Mouse (Mus musculus): ENCODE results near the gene Cfap77.
"Not testable (repeated sequence)": the region's sequence is repeated elsewhere in the genome, so short reads cannot be mapped to it uniquely, and the experiment has no call there.

Gene Cfap77

GRCm38 (mm10) chr2:29054991-29055390 lies at the start of gene Cfap77:
Gene Cfap77 (minus strand): TSS chr2:29055066.
- peak; percentile 70 for DNase-seq

GRCm38 (mm10) chr2:29102416-29103377 lies 47.8 kb upstream of the Cfap77 start:
- DNase-seq: not testable (repeated sequence)

- no peak for DNase-seq
These were observed 46.1 kb upstream of the Cfap77 start for GRCm38 (mm10) chr2:29100822-29101534.

DNA sequence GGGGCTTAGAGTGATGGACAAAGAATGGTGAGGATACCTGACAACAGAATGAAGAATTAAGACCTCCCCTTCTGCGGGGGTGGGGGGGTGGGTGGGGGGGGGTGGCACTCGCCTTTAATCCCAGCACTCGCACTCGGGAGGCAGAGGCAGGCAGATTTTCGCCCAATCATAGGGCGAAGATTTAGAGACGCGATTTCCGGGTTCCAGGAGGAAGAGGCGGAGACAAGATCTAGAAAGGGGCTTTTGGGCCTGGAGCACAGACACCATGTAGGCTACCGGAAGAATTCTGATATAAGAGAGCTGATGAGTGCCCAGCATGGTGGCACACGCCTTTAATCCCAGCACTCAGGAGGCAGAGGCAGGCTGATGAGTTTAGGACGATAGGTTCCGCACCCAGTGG lies 44.8 kb upstream of the Cfap77 start:
- DNase-seq: no peak

- DNase-seq: no peak
These were observed 43.9 kb upstream of the Cfap77 start for GRCm38 (mm10) chr2:29098786-29099185.

DNA sequence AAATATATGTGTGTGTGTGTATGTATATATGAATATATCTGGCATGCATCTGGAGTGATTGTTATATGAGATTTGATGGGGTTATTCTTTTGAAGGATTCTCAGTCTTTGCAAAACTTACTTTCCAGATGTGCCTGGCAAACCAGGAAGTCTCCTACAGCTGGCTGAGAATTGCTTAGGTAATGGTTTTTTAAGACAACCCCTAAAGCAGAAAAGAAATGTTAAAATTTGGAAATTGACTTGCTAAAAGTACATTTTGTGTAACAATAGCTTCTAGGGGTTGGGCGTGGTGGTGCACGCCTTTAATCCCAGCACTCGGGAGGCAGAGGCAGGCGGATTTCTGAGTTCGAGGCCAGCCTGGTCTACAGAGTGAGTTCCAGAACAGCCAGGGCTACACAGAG lies 43.1 kb upstream of the Cfap77 start:
- DNase-seq: not testable (repeated sequence)

DNA sequence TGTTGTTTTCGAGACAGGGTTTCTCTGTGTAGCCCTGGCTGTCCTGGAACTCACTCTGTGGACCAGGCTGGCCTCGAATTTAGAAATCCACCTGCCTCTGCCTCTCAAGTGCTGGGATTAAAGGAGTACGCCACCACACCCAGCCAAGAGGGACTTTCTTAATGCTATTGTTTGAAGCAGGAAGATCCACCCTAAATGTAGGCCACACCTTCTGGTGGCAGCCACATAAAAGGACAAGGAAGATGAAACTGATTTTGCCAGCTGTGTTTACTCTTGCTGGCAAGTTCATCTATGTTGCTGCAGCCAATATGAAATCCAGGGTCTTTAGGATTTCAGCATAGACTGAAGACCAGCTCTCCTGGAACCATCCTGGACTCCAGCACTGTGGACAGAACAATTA lies 42.6 kb upstream of the Cfap77 start:
- no peak for DNase-seq

GRCm38 (mm10) chr2:29096751-29097150 lies 41.9 kb upstream of the Cfap77 start:
- no peak for DNase-seq

DNA sequence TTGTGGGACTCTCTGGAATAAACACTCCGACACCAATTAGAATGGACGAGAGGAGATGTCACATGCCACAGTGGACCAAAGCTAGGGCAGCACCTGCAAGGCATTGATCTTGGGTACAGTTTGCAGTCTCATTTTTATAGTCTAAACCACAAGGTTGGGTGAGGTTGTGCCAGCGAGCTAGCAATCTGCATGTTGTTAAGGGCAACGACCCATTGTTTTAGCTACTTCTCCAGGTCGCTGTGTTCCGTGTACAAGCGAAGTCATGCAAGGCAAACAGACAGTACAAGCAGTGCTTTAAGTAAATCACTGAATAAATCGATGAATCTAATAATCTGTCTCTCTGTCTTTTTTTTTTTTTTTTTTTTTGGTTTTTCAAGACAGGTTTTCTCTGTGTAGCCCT lies 40.8 kb upstream of the Cfap77 start:
- DNase-seq: no peak

GRCm38 (mm10) chr2:29089276-29089675 lies 34.4 kb upstream of the Cfap77 start:
- not testable (repeated sequence) for DNase-seq

DNA sequence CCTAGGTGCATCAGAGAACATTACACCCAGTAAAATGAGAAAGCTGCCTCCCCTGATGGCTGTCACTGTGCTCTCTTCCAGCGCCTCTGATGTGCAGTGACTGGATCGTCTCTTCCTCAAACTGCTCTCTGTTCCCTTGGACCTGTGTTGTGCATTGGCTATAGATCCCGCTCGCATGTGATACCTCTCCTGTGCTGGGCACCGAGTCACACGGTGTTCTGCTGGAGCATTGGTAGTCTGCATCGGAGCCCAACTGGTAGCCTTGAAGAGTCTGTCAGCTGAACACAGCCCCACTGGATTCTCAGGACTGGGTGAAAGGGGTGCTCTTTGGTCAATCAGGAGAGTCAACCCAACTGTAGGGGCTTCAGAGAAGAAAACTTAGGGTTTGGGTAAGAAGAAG lies 31.2 kb upstream of the Cfap77 start:
- DNase-seq: no peak

- peak; percentile 22 for DNase-seq
These were observed 27.1 kb upstream of the Cfap77 start for GRCm38 (mm10) chr2:29081965-29082364.

DNA sequence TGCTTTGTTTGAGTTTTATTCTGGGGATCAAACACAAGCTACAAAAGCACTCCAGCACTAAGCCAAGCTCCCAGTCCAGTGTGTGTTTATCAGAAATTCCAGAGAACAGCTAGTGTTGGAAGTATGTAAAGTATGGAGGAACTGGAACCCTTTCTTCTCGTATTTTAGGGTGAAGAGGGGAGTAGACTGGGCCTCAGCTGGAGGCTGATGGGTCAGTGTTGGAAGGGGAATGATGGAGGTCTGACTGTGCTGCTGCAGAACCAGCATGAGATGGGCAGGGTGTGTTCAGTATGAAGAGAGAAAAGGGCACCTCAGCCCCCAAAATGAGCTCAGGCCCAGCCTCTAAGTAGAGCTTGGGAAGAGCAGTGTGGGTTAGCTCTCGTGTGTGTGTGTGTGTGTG lies 21.4 kb upstream of the Cfap77 start:
- no peak for DNase-seq

- DNase-seq: no peak
These were observed 20.6 kb upstream of the Cfap77 start for GRCm38 (mm10) chr2:29075331-29076070.

GRCm38 (mm10) chr2:29074676-29075075 lies 19.8 kb upstream of the Cfap77 start:
- DNase-seq: no peak

DNA sequence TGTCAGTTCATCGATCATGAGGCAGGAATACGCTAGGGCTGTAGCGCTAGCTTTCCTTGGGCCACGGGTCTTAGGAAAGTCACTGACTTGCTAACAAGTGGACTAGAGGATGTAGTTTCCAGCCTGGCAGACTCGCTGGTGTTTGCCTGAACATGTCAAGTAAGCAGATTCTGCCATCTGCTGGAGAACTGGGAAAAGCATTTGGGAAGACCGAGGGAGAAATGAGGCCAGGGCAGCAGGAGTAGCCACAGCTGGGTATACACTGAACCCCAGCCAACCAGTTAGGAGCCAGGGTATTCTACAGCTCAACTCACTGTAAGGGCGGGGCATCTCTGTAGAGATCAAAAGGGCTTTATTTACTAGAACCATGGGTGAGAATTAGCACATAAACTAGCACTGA lies 11.5 kb upstream of the Cfap77 start:
- peak; percentile 34 for DNase-seq

DNA sequence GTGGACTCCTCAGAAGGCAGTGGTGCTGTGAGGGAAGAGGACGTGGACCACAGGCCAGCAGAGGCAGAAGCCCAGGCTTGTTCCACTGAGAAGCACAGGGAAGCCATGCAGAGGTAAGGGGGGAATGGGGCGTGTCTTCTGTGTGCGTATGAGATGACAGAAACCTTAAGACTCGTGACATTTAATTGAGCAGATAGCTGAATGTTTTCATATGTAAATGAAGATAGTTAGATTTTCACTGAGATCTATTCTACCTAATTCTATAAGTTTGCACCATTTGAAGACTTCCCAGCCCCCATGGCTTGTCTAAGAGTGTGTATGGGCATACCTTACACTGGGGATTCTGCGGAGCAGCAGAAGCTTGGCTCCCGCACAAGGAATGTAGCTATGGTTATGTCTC lies 10.9 kb upstream of the Cfap77 start:
- DNase-seq: no peak

DNA sequence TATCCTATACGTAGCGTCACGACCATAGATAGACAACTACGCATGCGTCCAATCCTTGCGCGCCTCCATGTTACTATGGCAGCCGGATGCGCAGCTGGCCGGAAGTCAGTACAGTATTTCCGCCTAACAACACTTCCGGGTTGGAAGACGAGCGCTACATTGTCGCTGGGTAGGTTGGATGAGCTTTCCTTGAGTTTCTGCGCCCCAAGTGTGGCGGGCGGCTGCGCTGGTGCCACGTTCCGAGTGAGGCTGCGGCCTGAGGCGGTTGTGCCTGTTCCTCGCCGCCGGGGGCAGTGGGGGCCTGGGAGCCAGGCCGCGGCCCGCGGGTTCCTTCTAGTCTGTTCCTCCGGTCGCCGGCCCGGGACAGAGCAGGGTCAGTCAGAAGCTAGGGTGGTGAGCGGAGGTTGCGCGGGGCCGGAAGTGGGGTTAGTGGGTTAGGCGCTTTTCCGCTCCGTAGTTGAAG lies 5.3 kb upstream of the Cfap77 start, which contains the start of gene Ttf1:
Gene Ttf1, plus strand, starts transcription at position 128 of the 463 bp plus-strand sequence.
- peak; percentile 93 for DNase-seq

- DNase-seq: no peak
These were observed 326 bp downstream of the Cfap77 start for GRCm38 (mm10) chr2:29054545-29054935.

- peak; percentile 64 for DNase-seq
These were observed 893 bp downstream of the Cfap77 start for GRCm38 (mm10) chr2:29053802-29054544.

DNA sequence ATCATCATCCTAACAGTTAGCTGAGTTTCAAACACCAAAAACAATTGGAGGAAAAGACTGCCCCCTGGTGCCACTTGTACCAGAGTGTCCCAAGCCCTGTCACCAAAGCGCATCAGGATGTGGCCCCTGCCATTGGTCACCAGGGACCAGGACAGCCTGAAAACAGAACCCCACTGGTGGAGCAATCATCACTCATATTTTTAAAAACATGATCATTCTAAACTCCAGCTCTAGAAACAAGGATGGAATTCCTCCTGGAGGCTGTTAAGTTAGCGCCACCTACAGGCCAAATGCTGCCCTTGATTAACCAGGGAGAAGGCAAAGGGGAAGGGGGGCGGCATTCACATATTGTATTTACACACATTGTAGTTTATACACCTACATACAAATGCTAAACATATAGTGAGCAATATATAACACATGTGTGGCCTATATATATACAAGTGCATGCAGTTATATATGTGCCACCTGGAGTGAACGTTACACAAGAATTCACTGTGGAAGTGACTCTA lies 1.9 kb downstream of the Cfap77 start:
- DNase-seq: peak; percentile 57

- DNase-seq: no peak
These were observed 2.9 kb downstream of the Cfap77 start for GRCm38 (mm10) chr2:29051932-29052331.

All from kidney, postnatal 14 days (tissue).